Mouse (Mus musculus): ENCODE measurements around the gene Gga3.

DNA sequence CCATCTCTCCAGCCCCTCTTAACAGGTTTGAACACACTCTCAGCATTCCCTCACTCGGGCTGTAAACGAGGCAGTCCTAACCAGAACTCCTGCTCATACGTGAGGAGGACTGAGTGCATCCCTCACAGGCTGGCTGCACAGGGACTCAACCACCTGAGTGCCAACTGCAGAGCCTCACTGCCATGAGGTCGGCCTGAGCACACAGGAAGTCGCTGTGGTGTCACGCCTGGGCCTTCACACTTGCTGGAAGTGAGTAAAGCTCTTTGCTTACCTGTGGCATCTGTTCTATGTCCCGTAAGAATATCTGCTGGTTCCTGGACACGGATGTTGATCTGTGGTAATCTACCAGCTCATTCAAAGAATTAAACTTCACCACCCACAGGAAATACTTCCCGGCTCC is 42.6 kb upstream of the Gga3 start:
- TF ChIP-seq CTCF (IDR thresholded peaks at IDR 0.05; ENCODE audit: low read depth) (no peak), EP300 (IDR thresholded peaks at IDR 0.05; ENCODE audit: low read depth) (no peak)

All from liver, embryonic 14.5 days (tissue).